Mouse (Mus musculus) kidney, adult 2 months (tissue): ENCODE results near the gene Xpo5.

Experiments
- CTCF ChIP-seq: fragments of 200-500 bp; conservative IDR thresholded peaks from 2 replicates; pipeline ENCODE4 v1.5.1; 2011; ENCODE audit warnings: low read depth, mild to moderate bottlenecking, control low read depth, low read length, moderate library complexity, mixed read lengths; ENCODE audit not compliant: insufficient read depth, insufficient read length
- POLR2A ChIP-seq: fragments of 200-500 bp; IDR thresholded peaks from one replicate; pipeline ENCODE4 v1.6.1; 2011; ENCODE audit warnings: low read depth, low read length, control low read depth

DNA sequence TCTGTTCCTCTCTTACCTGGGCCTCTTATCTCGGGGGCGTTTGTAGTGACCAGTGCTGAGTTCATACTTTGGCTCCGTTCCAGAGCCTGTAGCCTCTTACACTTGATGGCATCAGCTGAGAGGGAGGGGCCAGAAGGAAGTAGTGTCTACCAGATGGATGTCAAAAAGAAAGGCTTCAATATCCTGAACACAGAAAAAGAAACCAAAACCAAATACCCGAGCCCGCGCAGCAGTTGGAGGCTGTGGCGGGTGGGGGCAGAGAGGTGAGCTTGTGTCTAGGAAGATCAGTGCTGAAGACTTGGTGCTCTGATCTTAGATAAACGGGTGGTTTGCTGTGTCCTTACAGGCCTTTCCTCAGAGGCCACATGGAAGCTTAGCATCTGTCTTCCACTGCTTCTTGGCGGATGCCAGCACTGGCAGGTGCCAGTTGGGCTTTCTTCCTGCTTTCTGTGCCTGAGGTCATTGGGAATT lies 39.6 kb upstream of the Xpo5 start:
- TF ChIP-seq POLR2A (no peak), CTCF (no peak)
